Mouse (Mus musculus): Measurements from ENCODE around the gene H2-T3. TPM values are rescaled to one million over a fixed set of nuclear protein-coding genes. Genes with fewer than 3 reads are reported as not detected.
"Not testable (repeated sequence)": the region's sequence is repeated elsewhere in the genome, so short reads cannot be mapped to it uniquely, and the experiment has no call there.

The H2-T3 gene
- total RNA-seq (2014; fragmentation: Nextera tagmentation) (not detected in 2 replicates), total RNA-seq (2017) (0.22 TPM in 1 of 2 replicates, not detected in the other), polyA plus RNA-seq (2012) (not detected in 2 replicates)

DNA sequence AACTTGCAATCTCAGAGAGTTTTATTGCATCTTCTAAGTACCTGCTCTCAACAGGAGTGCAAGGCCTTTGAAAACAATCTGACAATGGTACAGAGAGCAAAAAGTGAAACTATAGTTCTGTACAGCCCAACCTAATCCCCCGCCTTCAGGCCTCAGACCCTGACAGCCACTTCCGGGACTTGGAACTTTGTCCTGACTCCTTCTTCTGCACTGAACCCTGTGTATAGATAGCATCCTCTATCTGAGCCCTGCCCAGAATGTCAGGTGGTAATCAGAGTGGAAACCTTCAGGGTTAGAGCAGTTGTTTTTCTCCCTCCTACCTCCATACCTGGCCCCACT lies at the start of gene H2-T3:
Gene H2-T3 (minus strand): TSS at position 119 of the 339 bp plus-strand sequence.
- no peaks in the 10 kb centered on the region for H3K9me3 ChIP-seq (replicated peaks)
- no peaks in the 10 kb centered on the region for H3K36me3 ChIP-seq (replicated peaks)
- no peak for ATAC-seq (ENCODE audit: extremely low read depth, insufficient number of reproducible peaks, low FRiP score, poor library complexity, severe bottlenecking)
- peaks cover 9% of the 10 kb centered on the region; the same call in 1 of the 2 replicates for H3K27me3 ChIP-seq (ENCODE audit: insufficient read depth, low read length)
- no peak for DNase-seq (ENCODE audit: low spot score)
- H3K4me1 ChIP-seq (ENCODE audit: insufficient read depth, low read depth, low read length), result no peaks in the 10 kb centered on the region
- H3K4me3 ChIP-seq (ENCODE audit: low read depth, low read length), result no peak within 1 kb of the TSS
- no peak for TF ChIP-seq GATA1 (IDR thresholded peaks at IDR 0.05; ENCODE audit: borderline replicate concordance, low read length)

DNA sequence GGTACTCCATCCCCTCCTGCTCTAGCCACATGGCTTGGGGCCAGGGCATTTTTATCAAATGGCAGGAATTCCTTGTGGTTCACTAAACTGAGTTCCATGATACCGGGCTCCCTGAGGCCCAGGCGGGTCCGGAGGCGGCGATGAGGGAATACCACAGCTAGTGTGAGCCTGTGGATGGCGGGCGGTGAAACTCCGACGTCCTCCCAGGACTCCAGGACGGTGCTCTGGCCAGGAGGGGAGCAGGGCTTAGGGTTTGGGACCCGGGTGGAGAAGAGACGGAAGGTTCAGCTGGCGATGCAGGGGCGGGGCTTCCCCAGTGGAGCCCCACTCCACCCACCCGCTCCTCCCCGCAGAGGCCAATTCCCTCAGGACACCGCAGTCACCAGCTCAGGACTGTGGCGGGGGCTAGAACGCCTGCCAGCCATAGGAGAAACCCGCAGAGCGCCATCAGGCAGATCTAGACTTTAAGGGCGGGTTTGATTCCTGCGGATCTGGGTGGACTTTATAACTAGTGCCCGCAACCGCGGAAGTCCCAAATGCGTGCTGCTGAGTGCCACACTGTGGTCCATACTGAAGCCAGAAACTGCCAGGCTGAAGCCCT lies 47.3 kb upstream of the H2-T3 start:
- Histone ChIP-seq H3K9me3 (replicated peaks) (no peaks in the 10 kb centered on the region), H3K27me3 (ENCODE audit: insufficient read depth, low read length) (peaks cover 23% of the 10 kb centered on the region), H3K36me3 (replicated peaks) (no peaks in the 10 kb centered on the region), H3K4me3 (ENCODE audit: low read depth, low read length) (no peak overlapping the region), H3K4me1 (ENCODE audit: insufficient read depth, low read depth, low read length) (peaks cover 12% of the 10 kb centered on the region)
- TF ChIP-seq GATA2 (IDR thresholded peaks at IDR 0.05; ENCODE audit: borderline replicate concordance, low read depth, low read length) (no peak), CTCF (IDR thresholded peaks at IDR 0.05; ENCODE audit: low read depth, low read length) (no peak), GATA1 (IDR thresholded peaks at IDR 0.05; ENCODE audit: borderline replicate concordance, low read length) (no peak), POLR2AphosphoS5 (IDR thresholded peaks at IDR 0.05; ENCODE audit: insufficient replicate concordance, low read depth, low read length) (no peak), TAL1 (conservative IDR thresholded peaks at IDR 0.05; ENCODE audit: low read depth, low read length) (no peak)
- ATAC-seq (ENCODE audit: extremely low read depth, insufficient number of reproducible peaks, low FRiP score, poor library complexity, severe bottlenecking), result no peak
- DNase-seq (ENCODE audit: low spot score), result no peak

GRCm38 (mm10) chr17:36235300-36235699 lies 45.2 kb upstream of the H2-T3 start:
- ATAC-seq (ENCODE audit: extremely low read depth, insufficient number of reproducible peaks, low FRiP score, poor library complexity, severe bottlenecking); H3K9me3 ChIP-seq (replicated peaks); H3K4me3 ChIP-seq (ENCODE audit: low read depth, low read length); H3K36me3 ChIP-seq (replicated peaks); DNase-seq (ENCODE audit: low spot score); H3K4me1 ChIP-seq (ENCODE audit: insufficient read depth, low read depth, low read length): not testable (repeated sequence)
- H3K27me3 ChIP-seq (ENCODE audit: insufficient read depth, low read length), result peaks cover 18% of the 10 kb centered on the region

GRCm38 (mm10) chr17:36233572-36233971 lies 43.5 kb upstream of the H2-T3 start:
- TF ChIP-seq POLR2AphosphoS5 (IDR thresholded peaks at IDR 0.05; ENCODE audit: insufficient replicate concordance, low read depth, low read length) (no peak), GATA2 (IDR thresholded peaks at IDR 0.05; ENCODE audit: borderline replicate concordance, low read depth, low read length) (no peak), CTCF (IDR thresholded peaks at IDR 0.05; ENCODE audit: low read depth, low read length) (no peak), TAL1 (conservative IDR thresholded peaks at IDR 0.05; ENCODE audit: low read depth, low read length) (no peak), GATA1 (IDR thresholded peaks at IDR 0.05; ENCODE audit: borderline replicate concordance, low read length) (no peak)
- Histone ChIP-seq H3K4me1 (ENCODE audit: insufficient read depth, low read depth, low read length) (no peaks in the 10 kb centered on the region; the same call in 1 of the 2 replicates), H3K4me3 (ENCODE audit: low read depth, low read length) (no peak overlapping the region), H3K36me3 (replicated peaks) (no peaks in the 10 kb centered on the region), H3K9me3 (replicated peaks) (no peaks in the 10 kb centered on the region; the same call in 1 of the 2 replicates), H3K27me3 (ENCODE audit: insufficient read depth, low read length) (peaks cover 14% of the 10 kb centered on the region)
- ATAC-seq (ENCODE audit: extremely low read depth, insufficient number of reproducible peaks, low FRiP score, poor library complexity, severe bottlenecking), result no peak
- no peak for DNase-seq (ENCODE audit: low spot score)

- ATAC-seq (ENCODE audit: extremely low read depth, insufficient number of reproducible peaks, low FRiP score, poor library complexity, severe bottlenecking), result no peak
- no peak overlapping the region for H3K4me3 ChIP-seq (ENCODE audit: low read depth, low read length)
- peak; percentile 100 for DNase-seq (ENCODE audit: low spot score)
- TF ChIP-seq TAL1 (conservative IDR thresholded peaks at IDR 0.05; ENCODE audit: low read depth, low read length), result no peak
- no peak for TF ChIP-seq GATA1 (IDR thresholded peaks at IDR 0.05; ENCODE audit: borderline replicate concordance, low read length)
- no peak for TF ChIP-seq GATA2 (IDR thresholded peaks at IDR 0.05; ENCODE audit: borderline replicate concordance, low read depth, low read length)
- no peak for TF ChIP-seq POLR2AphosphoS5 (IDR thresholded peaks at IDR 0.05; ENCODE audit: insufficient replicate concordance, low read depth, low read length)
- TF ChIP-seq CTCF (IDR thresholded peaks at IDR 0.05; ENCODE audit: low read depth, low read length), result no peak
- H3K27me3 ChIP-seq (ENCODE audit: insufficient read depth, low read length), result no peaks in the 10 kb centered on the region; the same call in 1 of the 2 replicates
- H3K36me3 ChIP-seq (replicated peaks), result no peaks in the 10 kb centered on the region
- no peaks in the 10 kb centered on the region; the same call in 1 of the 2 replicates for H3K4me1 ChIP-seq (ENCODE audit: insufficient read depth, low read depth, low read length)
- no peaks in the 10 kb centered on the region; the same call in 1 of the 2 replicates for H3K9me3 ChIP-seq (replicated peaks)
Observed at GRCm38 (mm10) chr17:36231318-36231717, 41.2 kb upstream of the H2-T3 start.

GRCm38 (mm10) chr17:36229046-36229445 lies 39.0 kb upstream of the H2-T3 start:
- Histone ChIP-seq H3K4me1 (ENCODE audit: insufficient read depth, low read depth, low read length) (no peaks in the 10 kb centered on the region), H3K36me3 (replicated peaks) (no peaks in the 10 kb centered on the region), H3K4me3 (ENCODE audit: low read depth, low read length) (no peak overlapping the region), H3K9me3 (replicated peaks) (no peaks in the 10 kb centered on the region; the same call in 1 of the 2 replicates), H3K27me3 (ENCODE audit: insufficient read depth, low read length) (peaks cover 12% of the 10 kb centered on the region)
- TF ChIP-seq GATA2 (IDR thresholded peaks at IDR 0.05; ENCODE audit: borderline replicate concordance, low read depth, low read length), result no peak
- TF ChIP-seq GATA1 (IDR thresholded peaks at IDR 0.05; ENCODE audit: borderline replicate concordance, low read length), result no peak
- no peak for TF ChIP-seq POLR2AphosphoS5 (IDR thresholded peaks at IDR 0.05; ENCODE audit: insufficient replicate concordance, low read depth, low read length)
- TF ChIP-seq TAL1 (conservative IDR thresholded peaks at IDR 0.05; ENCODE audit: low read depth, low read length), result no peak
- TF ChIP-seq CTCF (IDR thresholded peaks at IDR 0.05; ENCODE audit: low read depth, low read length), result no peak
- no peak for ATAC-seq (ENCODE audit: extremely low read depth, insufficient number of reproducible peaks, low FRiP score, poor library complexity, severe bottlenecking)
- DNase-seq (ENCODE audit: low spot score), result no peak

GRCm38 (mm10) chr17:36226921-36227320 lies 36.8 kb upstream of the H2-T3 start:
- TF ChIP-seq CTCF (IDR thresholded peaks at IDR 0.05; ENCODE audit: low read depth, low read length) (no peak), TAL1 (conservative IDR thresholded peaks at IDR 0.05; ENCODE audit: low read depth, low read length) (no peak), POLR2AphosphoS5 (IDR thresholded peaks at IDR 0.05; ENCODE audit: insufficient replicate concordance, low read depth, low read length) (no peak), GATA2 (IDR thresholded peaks at IDR 0.05; ENCODE audit: borderline replicate concordance, low read depth, low read length) (no peak)
- DNase-seq (ENCODE audit: low spot score) (no peak), ATAC-seq (ENCODE audit: extremely low read depth, insufficient number of reproducible peaks, low FRiP score, poor library complexity, severe bottlenecking) (no peak)
- no peaks in the 10 kb centered on the region for H3K36me3 ChIP-seq (replicated peaks)
- H3K4me1 ChIP-seq (ENCODE audit: insufficient read depth, low read depth, low read length), result no peaks in the 10 kb centered on the region
- H3K4me3 ChIP-seq (ENCODE audit: low read depth, low read length), result no peak overlapping the region
- no peaks in the 10 kb centered on the region; the same call in 1 of the 2 replicates for H3K9me3 ChIP-seq (replicated peaks)
- peaks cover 12% of the 10 kb centered on the region for H3K27me3 ChIP-seq (ENCODE audit: insufficient read depth, low read length)
